Mouse (Mus musculus) spleen, adult 2 months (tissue): ENCODE measurements at regions not wholly inside any gene's neighbourhood (a gene's known extent, or its start where the extent isn't known, plus 50 kb on each side); places are given as distances from the start of the nearest gene placed in this dataset.

Experiments
- CTCF ChIP-seq: fragments of 200-500 bp; IDR thresholded peaks from 2 replicates; pipeline ENCODE4 v1.5.1; 2011; ENCODE audit warnings: mild to moderate bottlenecking, inconsistent platforms; ENCODE audit not compliant: insufficient read depth, insufficient read length, insufficient replicate concordance; ENCODE audit errors: extremely low read depth
- POLR2A ChIP-seq: fragments of 200-500 bp; IDR thresholded peaks from 2 replicates; pipeline ENCODE4 v1.6.1; 2011; ENCODE audit warnings: low read depth, low read length, inconsistent platforms

DNA sequence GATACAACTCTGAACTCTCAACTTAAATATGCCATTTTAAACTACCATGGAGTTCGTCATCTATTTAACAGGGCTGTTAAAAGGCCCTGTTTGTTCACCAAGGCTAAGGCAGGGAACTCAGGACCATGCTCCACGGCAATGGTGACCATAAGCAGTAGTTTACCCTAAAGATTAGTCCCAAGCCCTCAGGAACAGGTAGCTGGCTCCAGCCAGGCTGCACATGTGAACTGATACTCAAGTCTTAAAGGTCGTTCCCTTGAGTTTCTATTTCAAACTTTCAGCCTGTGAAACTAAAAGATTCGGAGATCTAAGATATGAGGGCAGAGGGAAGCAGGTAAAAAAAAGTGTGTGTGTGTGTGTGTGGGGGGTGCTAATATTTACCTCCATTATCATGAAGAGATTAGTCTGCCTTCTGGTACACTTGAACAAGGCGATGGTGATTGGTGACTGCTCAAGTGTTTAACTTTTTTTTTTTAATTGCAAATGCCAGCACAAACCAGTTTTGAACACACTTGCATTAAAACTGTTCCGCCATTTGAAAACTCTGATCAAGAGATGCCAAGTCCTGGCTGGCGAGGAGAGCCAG, 215.5 kb upstream of the Foxq1 start:
- TF ChIP-seq POLR2A (no peak), CTCF (no peak)
